Mouse (Mus musculus): ENCODE data around the gene Ube2j1.

GRCm38 (mm10) chr4:32998996-32999395 lies 32.2 kb upstream of the Ube2j1 start:
- TF ChIP-seq POLR2A (IDR thresholded peaks at IDR 0.05; ENCODE audit: borderline replicate concordance, extremely low read depth, insufficient read depth, insufficient read length, poor library complexity, severe bottlenecking) (no peak), CTCF (IDR thresholded peaks at IDR 0.05; ENCODE audit: borderline replicate concordance, extremely low read depth, insufficient read depth, insufficient read length) (no peak)
